Mouse (Mus musculus): ENCODE measurements around the gene H2afz.

- TF ChIP-seq CTCF (IDR thresholded peaks at IDR 0.05; ENCODE audit: control insufficient read depth, insufficient read depth, insufficient read length) (no peak), FOSL1 (IDR thresholded peaks at IDR 0.05; ENCODE audit: insufficient read depth, low read length, poor library complexity, severe bottlenecking) (no peak)
Measured at GRCm38 (mm10) chr3:137827678-137828077, 36.6 kb upstream of the H2afz start.

All from C2C12 (cell line).